Mouse (Mus musculus) cerebellum, adult 18-20 months (tissue): ENCODE measurements at regions not wholly inside any gene's neighbourhood (a gene's known extent, or its start where the extent isn't known, plus 50 kb on each side); places are given as distances from the start of the nearest gene placed in this dataset.

Experiments
- DNase-seq, 2 experiments: peaks; one replicate each; pipeline ENCODE4 v3.0.0; 2021

- DNase-seq: no peak
Measured at GRCm38 (mm10) chr5:72245382-72245781, 77.4 kb upstream of the Commd8 start.

- peak; percentile 43 to 51 for DNase-seq
Measured at GRCm38 (mm10) chr5:72244134-72244533, 76.1 kb upstream of the Commd8 start.

DNA sequence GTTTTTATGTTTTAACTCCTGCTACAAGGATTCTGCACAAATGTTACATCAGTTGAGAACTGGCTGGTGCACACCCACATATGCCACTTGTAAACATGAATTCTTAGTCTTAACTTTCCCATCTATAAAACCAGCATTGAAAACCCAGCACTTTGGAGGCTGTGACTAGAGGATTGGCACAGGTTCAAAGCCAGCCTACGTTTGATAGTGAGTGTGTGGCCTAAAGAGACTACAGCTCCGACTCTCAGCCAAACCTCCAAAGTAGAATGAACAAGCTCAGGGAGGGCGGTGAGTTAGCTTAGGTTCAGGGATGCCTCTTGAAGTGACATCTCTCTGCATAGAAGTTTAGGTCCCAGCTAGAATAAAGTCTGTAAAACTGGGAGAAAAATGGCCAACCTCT lies 75.0 kb upstream of the Commd8 start:
- DNase-seq: no peak

- DNase-seq: no peak
Measured at GRCm38 (mm10) chr5:72241451-72241850, 73.5 kb upstream of the Commd8 start.

DNA sequence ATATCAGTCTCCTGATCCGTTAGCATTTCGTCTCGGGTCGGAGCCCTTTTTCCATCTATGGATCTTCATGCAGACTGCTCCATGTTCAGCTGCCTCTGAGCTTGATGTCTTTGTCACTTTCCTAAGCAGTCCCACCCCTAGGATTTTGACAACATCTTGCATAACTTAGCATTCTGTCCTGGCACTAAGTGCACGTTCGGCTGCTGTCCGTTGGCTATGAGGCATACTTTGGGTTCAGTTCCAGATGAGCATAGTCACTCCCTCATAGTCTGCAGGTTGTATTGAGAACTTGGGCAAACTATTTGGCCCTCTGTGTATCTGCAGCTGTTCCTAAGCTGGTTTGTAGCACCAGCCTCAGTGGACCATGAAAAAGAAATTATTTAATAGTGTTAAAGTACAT lies 72.3 kb upstream of the Commd8 start:
- no peak for DNase-seq

DNA sequence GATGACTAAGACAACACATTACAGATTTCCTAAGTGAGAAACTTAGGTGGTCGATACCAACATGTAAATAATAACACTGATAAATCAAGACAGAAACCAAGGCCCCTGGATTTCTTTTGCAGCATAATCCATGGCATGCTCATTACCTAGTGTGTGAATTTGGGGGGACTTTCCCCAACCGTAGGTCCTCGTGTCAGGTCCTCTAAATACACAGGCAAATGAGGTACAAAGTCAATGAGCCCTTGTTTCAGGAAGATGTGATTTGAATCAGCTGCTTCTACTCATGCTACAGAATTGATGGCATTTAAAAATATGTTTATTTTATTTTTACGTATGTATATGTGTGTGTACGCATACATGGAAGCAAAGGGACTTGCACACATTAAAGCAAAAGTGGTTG lies 59.0 kb upstream of the Commd8 start:
- DNase-seq: no peak

- no peak for DNase-seq
Measured at GRCm38 (mm10) chr5:72225576-72226298, 57.7 kb upstream of the Commd8 start.

- no peak for DNase-seq
Measured at GRCm38 (mm10) chr5:72225056-72225455, 57.1 kb upstream of the Commd8 start.

DNA sequence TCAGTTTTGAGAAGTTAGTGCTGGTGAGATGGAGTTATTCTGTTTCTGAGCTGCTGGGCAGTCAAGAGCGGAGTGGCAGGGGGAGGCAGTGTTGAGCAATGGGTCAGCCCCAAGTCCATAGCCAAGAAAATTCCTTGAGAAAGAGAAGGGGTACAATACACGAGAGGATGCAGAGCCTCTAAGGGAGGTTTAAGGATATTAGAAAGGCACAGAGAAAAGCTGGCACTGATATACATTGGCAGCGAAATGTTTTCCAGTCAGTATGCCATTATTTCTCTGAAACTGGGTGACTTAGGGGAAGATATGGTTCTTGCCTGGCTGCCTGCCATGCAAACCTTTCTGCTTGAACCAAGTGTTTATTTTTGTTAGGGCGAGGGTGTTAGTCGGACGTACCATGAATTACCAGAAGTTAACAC lies 56.6 kb upstream of the Commd8 start:
- no peak for DNase-seq

DNA sequence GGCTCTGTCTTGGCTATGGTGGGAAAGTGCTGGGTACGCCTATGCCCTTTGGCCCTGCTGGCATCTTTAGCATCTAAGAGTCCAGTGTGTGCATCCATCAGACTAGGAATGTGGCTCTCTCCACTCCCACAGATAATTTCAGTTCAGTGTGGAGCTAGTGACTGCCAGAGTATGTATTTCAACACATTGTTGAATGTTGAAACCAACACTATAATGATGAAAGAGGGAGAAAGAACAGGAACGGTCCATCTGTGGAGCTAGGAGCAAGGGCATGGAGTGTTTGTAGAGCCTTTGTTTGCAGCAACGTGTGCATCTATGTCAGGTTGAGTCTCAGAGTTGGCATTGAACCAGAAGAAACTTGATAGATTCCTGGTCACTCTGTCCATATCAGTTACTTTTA lies 54.9 kb upstream of the Commd8 start:
- DNase-seq: no peak

DNA sequence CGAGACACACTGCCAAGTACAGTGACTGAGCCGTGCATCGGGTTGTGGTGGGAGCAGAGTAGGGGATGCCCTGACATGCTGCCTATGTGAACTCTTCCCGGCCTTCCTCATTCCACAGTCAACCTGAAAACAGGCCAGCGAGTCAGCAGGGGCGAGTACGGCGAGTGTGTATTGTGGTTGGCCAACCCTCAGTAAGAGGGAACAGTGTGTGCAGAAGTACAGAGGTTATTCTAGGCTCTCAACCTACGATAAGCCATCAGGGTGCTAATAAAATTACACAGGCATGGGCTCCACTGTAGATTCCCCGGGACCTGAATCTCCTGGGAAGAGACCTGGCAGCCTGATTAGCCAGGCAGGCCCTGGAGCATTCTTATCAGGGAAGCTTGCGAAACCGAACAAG lies 51.7 kb upstream of the Commd8 start:
- DNase-seq: no peak

GRCm38 (mm10) chr5:72219248-72219647 lies 51.3 kb upstream of the Commd8 start:
- no peak for DNase-seq
